Mouse (Mus musculus): ENCODE results near the gene Nab2. TPM values are rescaled to one million over a fixed set of nuclear protein-coding genes. Genes with fewer than 3 reads are reported as not detected.
"Not testable (repeated sequence)": the region's sequence is repeated elsewhere in the genome, so short reads cannot be mapped to it uniquely, and the experiment has no call there.

The Nab2 gene
- total RNA-seq, 2 experiments from 2014 or later, result 58.2 to 71.7 TPM

GRCm38 (mm10) chr10:127674794-127675522, 6.6 kb upstream of the Nab2 start:
- peak; percentile 89 to 91 for DNase-seq (ENCODE audit: low spot score in 2 of 2)

- no peak for DNase-seq (ENCODE audit: low spot score in 2 of 2)
These were observed 5.8 kb upstream of the Nab2 start for GRCm38 (mm10) chr10:127674046-127674655.

DNA sequence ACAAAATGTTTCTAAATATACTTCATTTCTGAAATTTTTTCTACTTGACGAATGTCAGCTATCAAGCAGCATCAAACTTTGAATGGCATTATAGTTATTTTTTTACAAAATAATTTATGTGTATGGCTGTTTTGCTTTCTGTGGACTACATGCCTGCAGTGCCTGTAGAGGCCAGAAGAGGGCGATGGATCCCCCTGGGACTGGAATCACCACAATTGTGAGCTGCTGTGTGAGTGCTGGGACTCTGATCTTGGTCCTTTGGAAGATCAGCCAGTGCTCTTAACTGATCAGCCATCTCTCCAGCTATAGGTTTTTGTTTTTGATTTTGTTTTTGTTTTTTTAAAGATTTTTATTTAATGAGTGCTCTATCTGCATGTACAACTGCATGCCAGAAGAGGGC, 2.9 kb upstream of the Nab2 start:
- DNase-seq (ENCODE audit: low spot score in 2 of 2), result no peak

GRCm38 (mm10) chr10:127670185-127670584, 1.8 kb upstream of the Nab2 start:
- no peak for DNase-seq (ENCODE audit: low spot score in 2 of 2)

GRCm38 (mm10) chr10:127669170-127669569, 802 bp upstream of the Nab2 start:
- peak; percentile 39 to 69 for DNase-seq (ENCODE audit: low spot score in 2 of 2)

DNA sequence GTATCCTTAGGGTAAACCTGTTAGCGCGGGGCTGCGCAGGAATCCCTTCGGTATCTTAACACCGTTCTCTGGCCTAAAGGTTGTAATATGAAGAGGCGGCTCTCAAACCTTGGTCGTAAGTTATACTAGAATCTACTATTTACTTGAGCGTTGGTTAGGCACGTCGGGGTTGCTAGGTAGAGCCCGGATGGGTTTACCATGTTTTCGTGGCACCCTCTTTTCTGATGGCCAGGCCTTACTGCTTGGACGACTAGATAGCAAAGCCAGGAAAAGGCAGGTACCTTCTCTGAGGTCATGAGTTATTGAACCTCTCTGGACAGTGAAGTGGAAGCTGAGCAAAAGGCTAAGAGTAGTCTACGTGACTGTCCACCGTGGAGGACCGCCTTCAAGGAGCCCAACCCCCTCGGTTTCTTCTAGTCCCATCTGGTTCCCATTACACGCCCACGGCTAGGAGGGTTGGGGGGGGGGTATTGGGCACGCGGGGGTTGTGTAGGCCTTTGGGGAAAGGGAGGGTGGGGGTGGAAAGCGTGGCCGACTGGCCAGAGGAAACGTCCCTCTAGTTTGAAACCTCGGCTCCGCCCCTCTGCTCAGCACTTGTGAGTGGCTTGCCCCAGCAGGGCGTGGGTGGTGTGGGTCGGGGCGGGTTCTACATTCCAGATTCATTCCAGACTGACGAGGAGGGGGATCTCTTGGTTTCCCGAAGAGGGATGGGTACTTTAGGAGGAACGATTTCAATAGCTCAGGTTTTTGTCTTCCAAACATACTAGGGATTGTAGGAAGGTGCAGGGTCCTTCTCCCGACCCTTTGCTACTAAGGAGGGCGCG, 887 bp downstream of the Nab2 start:
- DNase-seq (ENCODE audit: low spot score in 2 of 2), result peak; percentile 64 to 75

GRCm38 (mm10) chr10:127666501-127667268, 1.7 kb downstream of the Nab2 start, which contains the start of gene Nemp1:
Gene Nemp1 (plus strand): TSS chr10:127666901.
- DNase-seq (ENCODE audit: low spot score in 2 of 2), result peak; percentile 70 to 81

DNA sequence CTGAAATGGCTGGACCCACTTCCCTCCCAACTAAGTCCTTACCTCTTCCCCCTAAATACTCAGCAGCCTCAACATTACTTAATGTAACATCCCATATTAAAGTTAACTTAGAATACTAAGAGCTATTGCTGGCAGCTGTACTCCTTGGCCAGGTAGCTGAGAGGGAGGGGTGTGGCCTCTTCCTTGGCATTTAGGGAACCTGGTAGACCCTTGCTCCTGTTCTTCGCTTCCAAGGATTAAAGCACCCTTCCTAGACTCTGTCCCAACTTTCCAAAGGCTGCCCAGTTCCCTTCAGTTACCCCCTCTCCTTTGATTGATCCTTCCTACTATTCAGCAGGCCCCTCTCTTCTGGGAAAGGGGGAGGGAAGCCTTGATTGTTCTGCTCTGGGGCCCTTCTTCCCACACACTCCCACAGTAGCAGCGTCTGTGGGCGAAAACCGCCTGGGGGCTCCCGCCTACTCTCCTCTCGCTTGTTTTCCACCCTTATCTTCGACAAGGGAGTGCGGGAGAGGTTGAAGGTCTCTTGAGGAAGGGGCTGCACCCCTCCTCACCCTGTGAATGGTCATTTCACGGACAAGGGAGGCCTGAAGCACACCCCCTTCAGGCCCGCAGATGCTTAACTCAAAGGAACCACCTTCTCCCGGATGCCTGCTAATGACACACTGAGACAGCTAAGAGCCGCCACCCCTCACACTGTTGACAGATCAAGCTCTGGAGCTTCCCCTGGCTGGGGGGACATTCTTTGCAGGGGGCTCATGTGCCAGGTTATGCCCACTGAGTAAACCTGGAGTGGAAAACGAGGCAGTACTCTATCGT, 2.8 kb downstream of the Nab2 start:
- no peak for DNase-seq (ENCODE audit: low spot score in 2 of 2)

DNA sequence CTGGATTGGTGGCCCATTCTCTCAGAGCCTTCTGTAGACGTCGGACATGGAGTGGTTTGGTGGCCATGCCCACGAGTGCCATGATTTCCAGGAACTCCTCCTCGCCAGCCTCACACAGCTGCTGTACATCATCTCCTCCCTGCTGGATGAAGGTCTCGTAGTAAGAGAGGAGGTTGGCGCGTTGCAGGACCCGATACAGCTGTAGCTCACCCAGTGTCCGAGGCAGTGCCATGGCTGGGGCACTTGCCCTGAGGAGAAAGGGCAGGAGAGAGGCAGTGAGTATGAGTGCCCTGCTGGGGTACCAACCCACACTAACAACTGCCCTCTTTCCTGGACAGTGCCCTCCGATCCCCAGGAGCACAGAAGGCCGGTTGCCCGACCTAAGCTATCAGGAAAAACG, 3.5 kb downstream of the Nab2 start:
- no peak for DNase-seq (ENCODE audit: low spot score in 2 of 2)

DNA sequence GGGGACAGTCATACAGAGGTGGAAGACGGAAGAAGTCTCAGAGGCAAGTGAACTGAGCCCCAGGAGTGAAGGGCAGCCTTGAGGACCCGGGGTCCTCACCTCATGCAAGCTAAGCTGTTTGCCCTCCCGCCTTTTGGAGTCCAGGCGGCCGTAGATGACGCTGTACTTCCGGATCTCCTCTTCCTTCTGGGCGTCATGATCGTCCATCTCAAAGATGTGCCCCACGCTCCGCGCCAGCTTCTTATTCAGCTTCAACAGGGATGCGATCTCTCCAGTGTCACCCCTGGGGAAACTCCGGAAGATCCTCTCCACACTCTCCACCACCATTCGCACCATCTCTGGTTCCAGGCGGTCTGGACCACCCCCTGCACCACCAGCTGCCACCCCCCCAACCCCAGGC, 4.2 kb downstream of the Nab2 start:
- DNase-seq (ENCODE audit: low spot score in 2 of 2), result no peak

DNA sequence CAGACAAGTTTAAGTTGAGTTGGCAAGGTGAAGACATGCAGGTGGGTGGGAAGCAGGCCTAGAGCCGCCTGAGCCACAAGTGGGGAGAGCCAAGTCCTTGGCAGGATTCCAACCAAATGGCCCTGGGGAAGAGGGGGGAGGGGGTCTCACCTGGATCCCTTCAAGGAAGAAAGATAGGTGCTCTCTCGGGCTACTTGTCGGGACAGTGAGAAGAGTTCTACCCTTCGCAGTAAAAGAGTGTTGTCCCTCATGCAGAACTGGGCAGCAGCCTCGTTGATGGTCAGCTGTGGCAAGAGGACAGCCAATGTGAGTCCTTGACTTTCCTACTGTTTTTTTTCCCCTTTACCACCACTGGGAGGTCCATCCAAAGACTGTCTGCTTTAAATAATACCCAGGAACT, 4.8 kb downstream of the Nab2 start:
- DNase-seq (ENCODE audit: low spot score in 2 of 2), result no peak

GRCm38 (mm10) chr10:127662666-127663253, 5.6 kb downstream of the Nab2 start:
- peak in 1 of 2 experiments; percentile 39 for DNase-seq (ENCODE audit: low spot score in 2 of 2)

DNA sequence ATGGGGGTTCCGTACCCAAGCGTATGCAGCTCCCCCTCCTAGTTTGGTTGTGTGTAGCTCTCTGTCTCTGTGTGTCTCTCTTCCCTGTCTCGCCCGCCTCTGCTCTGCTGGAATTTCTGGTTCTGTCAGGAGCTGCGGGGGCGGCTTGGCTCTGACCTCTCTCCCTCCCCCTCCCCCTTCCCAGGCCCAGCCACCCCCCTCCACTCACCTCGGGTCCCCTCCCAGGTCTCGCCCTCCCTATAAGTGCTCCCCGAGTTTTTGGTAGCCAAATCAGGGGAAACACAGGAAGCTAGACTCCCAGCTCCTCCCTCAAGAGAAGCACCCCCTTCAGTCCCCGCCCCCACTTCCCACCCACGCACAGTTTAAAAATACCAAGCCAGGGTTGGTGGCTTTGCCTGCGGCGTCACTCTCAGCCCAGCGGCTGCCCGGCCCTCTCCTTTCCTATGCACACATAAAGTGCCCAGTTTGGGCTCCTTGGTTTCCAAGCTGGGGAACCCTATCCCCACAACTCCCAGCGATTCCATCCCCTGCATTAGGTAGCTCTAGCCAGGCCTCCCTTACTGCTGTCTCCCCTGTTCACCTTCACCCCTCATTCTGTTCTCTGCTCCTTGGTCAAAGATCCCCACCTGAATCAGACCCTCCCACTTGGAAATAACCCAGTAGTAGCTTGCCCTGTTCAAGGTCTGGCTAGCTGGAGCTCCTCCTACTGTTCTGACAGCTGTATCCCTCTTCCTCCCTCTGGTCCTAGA, 6.3 kb downstream of the Nab2 start:
- DNase-seq (ENCODE audit: low spot score in 2 of 2), result peak; percentile 61 to 67

DNA sequence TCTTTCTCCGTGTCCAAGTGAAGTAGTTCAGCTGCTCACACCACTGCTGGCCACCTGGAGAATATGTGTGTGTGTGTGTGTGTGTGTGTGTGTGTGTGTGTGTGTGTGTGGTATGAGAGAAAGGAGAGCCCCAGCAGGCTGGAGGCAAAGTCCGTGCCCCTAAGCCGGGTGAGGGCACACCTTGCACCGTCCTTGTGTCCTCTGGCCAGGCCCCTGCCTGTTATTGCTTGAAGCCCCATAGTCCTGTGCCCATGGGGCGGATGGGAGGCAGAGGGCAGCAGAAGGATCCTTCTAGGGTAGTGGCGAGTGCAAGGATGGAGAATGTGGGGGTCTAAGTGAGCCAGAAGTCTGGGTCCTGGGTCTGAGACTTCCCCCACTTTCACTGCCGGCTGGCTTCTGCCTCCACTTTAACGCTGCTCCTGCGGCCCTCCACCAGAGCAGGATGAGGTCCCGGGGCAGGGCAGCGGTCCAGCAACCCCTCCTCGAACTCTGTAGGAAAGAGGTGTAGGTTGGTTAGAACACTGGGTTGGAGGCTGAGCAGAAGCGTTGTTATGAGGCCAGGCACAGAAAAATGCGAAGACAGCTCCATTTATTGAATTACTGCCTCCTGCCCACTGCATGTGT, 7.0 kb downstream of the Nab2 start:
- no peak for DNase-seq (ENCODE audit: low spot score in 2 of 2)

GRCm38 (mm10) chr10:127659551-127659950, 8.8 kb downstream of the Nab2 start:
- DNase-seq (ENCODE audit: low spot score in 2 of 2), result no peak

- DNase-seq (ENCODE audit: low spot score in 2 of 2), result no peak
These were observed 10.3 kb downstream of the Nab2 start for GRCm38 (mm10) chr10:127658076-127658475.

DNA sequence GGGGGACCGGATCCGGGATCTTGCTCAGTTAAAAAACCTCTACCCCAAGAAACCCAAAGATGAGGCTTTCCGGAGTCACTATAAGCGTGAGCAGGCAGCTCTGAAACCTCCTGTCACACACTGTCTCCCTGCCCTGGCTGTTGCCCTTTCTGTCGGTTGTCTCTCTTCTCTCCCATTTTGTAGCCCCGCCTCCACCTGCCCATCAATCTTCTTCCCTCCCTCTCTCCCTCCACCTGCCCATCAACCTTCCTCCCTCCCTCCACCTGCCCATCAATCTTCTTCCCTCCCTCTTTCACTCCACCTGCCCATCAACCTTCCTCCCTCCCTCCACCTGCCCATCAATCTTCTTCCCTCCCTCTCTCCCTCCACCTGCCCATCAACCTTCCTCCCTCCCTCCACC, 10.8 kb downstream of the Nab2 start:
- not testable (repeated sequence) for DNase-seq (ENCODE audit: low spot score in 2 of 2)

DNA sequence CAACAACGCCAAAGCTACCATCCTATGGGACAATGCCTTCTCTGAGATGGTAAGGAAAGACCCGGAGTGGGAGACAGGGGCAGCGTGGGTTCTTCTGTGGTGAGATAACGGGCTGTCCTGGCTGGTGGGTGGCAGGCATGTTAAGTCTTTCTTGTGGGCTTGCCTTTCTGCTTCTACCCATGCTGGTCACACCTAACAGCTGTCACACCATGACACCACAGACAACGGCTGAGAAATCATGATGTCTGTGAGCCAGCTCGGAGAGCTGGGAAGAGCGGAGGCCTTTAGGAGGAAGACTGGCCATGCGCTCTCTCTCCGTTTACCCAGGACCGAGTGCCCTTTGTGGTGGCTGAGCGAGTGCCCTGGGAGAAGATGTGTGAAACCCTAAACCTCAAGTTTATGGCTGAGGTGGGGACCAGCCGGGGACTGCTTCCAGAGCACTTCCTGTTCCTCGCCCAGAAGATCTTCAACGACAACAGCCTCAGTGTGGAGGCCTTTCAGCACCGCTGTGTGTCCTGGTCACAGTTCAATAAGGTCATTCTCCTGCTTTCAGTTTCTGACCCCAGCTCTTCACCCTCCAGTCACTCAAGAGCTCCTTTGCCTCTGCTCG, 13.3 kb downstream of the Nab2 start:
- no peak for DNase-seq (ENCODE audit: low spot score in 2 of 2)
